Mouse (Mus musculus) hindbrain, embryonic 12.5 days (tissue): ENCODE measurements around the gene Maml3. TPM values are rescaled to one million over a fixed set of nuclear protein-coding genes. Genes with fewer than 3 reads are reported as not detected.

Experiments used
- ATAC-seq: fragments of 200-750 bp; cut with Nextera tagmentation; 2 replicates; pipeline ENCODE4 v1.8.0; 2017; ENCODE audit warnings: moderate TSS enrichment; ENCODE audit not compliant: low FRiP score
- H3K27ac ChIP-seq: fragments of 300-500 bp; sonication (generic); 2 replicates; pipeline ENCODE4 v1.5.1; 2016; ENCODE audit warnings: mild to moderate bottlenecking
- H3K27me3 ChIP-seq: fragments of 300-500 bp; sonication (generic); 2 replicates; pipeline ENCODE4 v1.6.1; 2016; ENCODE audit warnings: mild to moderate bottlenecking
- H3K36me3 ChIP-seq: fragments of 300-500 bp; sonication (generic); 2 replicates; pipeline ENCODE4 v1.6.1; 2016; ENCODE audit warnings: mild to moderate bottlenecking
- H3K4me1 ChIP-seq: fragments of 300-500 bp; sonication (generic); 2 replicates; pipeline ENCODE4 v1.6.1; 2016
- H3K4me2 ChIP-seq: fragments of 300-500 bp; sonication (generic); replicated peaks from 2 replicates; pipeline ENCODE4 v1.6.1; 2016; ENCODE audit warnings: mild to moderate bottlenecking
- H3K4me3 ChIP-seq: fragments of 300-500 bp; sonication (generic); 2 replicates; pipeline ENCODE4 v1.5.1; 2016; ENCODE audit warnings: mild to moderate bottlenecking
- H3K9ac ChIP-seq: fragments of 300-500 bp; sonication (generic); 2 replicates; pipeline ENCODE4 v1.6.1; 2016; ENCODE audit warnings: mild to moderate bottlenecking, moderate library complexity
- H3K9me3 ChIP-seq: fragments of 300-500 bp; sonication (generic); replicated peaks from 2 replicates; pipeline ENCODE4 v1.6.1; 2016; ENCODE audit warnings: mild to moderate bottlenecking
- WGBS: fragments of 180-500 bp; shearing (Covaris S2); methylation state at CpG from one replicate; pipeline ENCODE4 v1.1.7; 2016; 5-methylcytosine and 5-hydroxymethylcytosine counted together
- polyA plus RNA-seq: library from polyadenylated mRNA; unstranded; fragments of >200 nt; fragmentation: Nextera tagmentation; extraction: Ambion mirVana; gene quantifications from 2 replicates; pipeline ENCODE4 v1.2.1, GENCODE M21; 2016

Maml3 gene
- polyA plus RNA-seq, 1 experiment from 2014 or later, result 8.3 TPM

GRCm38 (mm10) chr3:51841598-51841997 lies 263.3 kb downstream of the Maml3 start:
- WGBS, result 57% methylated on average over 12 of the region's 12 CpGs
- ATAC-seq, result peak; percentile 29; the same call in 1 of the 2 replicates
- Histone ChIP-seq H3K9me3 (no peaks in the 10 kb centered on the region), H3K27me3 (no peaks in the 10 kb centered on the region), H3K9ac (no peak overlapping the region), H3K4me1 (peaks cover 11% of the 10 kb centered on the region), H3K4me3 (no peak overlapping the region), H3K27ac (peak overlapping the region; percentile 17; the same call in 1 of the 2 replicates), H3K4me2 (no peak overlapping the region), H3K36me3 (no peaks in the 10 kb centered on the region)

- Histone ChIP-seq H3K9ac (no peak overlapping the region), H3K36me3 (no peaks in the 10 kb centered on the region), H3K27ac (peak overlapping the region; percentile 17; the same call in 1 of the 2 replicates), H3K4me1 (peaks cover 11% of the 10 kb centered on the region), H3K4me2 (no peak overlapping the region), H3K9me3 (no peaks in the 10 kb centered on the region), H3K27me3 (no peaks in the 10 kb centered on the region), H3K4me3 (no peak overlapping the region)
- 71% methylated on average over 6 of the region's 6 CpGs for WGBS
- peak; percentile 69 for ATAC-seq
Measured at GRCm38 (mm10) chr3:51841177-51841576, 263.7 kb downstream of the Maml3 start.

- H3K27ac ChIP-seq, result no peak overlapping the region
- no peak overlapping the region for H3K9ac ChIP-seq
- H3K4me2 ChIP-seq, result no peak overlapping the region
- no peak for ATAC-seq
- H3K4me1 ChIP-seq, result peaks cover 11% of the 10 kb centered on the region
- H3K9me3 ChIP-seq, result no peaks in the 10 kb centered on the region
- WGBS, result 84% methylated on average over 13 of the region's 13 CpGs
- H3K27me3 ChIP-seq, result no peaks in the 10 kb centered on the region
- no peak overlapping the region for H3K4me3 ChIP-seq
- H3K36me3 ChIP-seq, result no peaks in the 10 kb centered on the region
Measured at GRCm38 (mm10) chr3:51840095-51840805, 264.6 kb downstream of the Maml3 start.

- no peak overlapping the region for H3K4me3 ChIP-seq
- ATAC-seq, result no peak
- no peak overlapping the region for H3K9ac ChIP-seq
- H3K27me3 ChIP-seq, result no peaks in the 10 kb centered on the region
- WGBS, result 83% methylated on average over 5 of the region's 5 CpGs
- peaks cover 11% of the 10 kb centered on the region for H3K4me1 ChIP-seq
- H3K36me3 ChIP-seq, result no peaks in the 10 kb centered on the region
- no peaks in the 10 kb centered on the region for H3K9me3 ChIP-seq
- no peak overlapping the region for H3K27ac ChIP-seq
- H3K4me2 ChIP-seq, result no peak overlapping the region
Measured at GRCm38 (mm10) chr3:51839353-51839715, 265.5 kb downstream of the Maml3 start.

GRCm38 (mm10) chr3:51838696-51839352 lies 266.1 kb downstream of the Maml3 start:
- H3K27ac ChIP-seq, result no peak overlapping the region
- no peaks in the 10 kb centered on the region for H3K27me3 ChIP-seq
- no peak overlapping the region for H3K9ac ChIP-seq
- H3K9me3 ChIP-seq, result no peaks in the 10 kb centered on the region
- no peak for ATAC-seq
- peaks cover 11% of the 10 kb centered on the region for H3K4me1 ChIP-seq
- H3K36me3 ChIP-seq, result no peaks in the 10 kb centered on the region
- WGBS, result 77% methylated on average over 5 of the region's 5 CpGs
- H3K4me3 ChIP-seq, result no peak overlapping the region
- no peak overlapping the region for H3K4me2 ChIP-seq

- Histone ChIP-seq H3K4me3 (no peak overlapping the region), H3K4me1 (peaks cover 3% of the 10 kb centered on the region; the same call in 1 of the 2 replicates), H3K9ac (no peak overlapping the region), H3K9me3 (no peaks in the 10 kb centered on the region), H3K27me3 (no peaks in the 10 kb centered on the region), H3K4me2 (no peak overlapping the region), H3K36me3 (no peaks in the 10 kb centered on the region), H3K27ac (peak overlapping the region; percentile 58)
- peak; percentile 46; the same call in 1 of the 2 replicates for ATAC-seq
- 65% methylated on average over 15 of the region's 15 CpGs for WGBS
Measured at GRCm38 (mm10) chr3:51832985-51833384, 271.9 kb downstream of the Maml3 start.

- WGBS, result 88% methylated on average over 9 of the region's 9 CpGs
- Histone ChIP-seq H3K4me2 (no peak overlapping the region), H3K27ac (no peak overlapping the region), H3K27me3 (no peaks in the 10 kb centered on the region), H3K4me3 (no peak overlapping the region), H3K4me1 (peaks cover 3% of the 10 kb centered on the region; the same call in 1 of the 2 replicates), H3K9me3 (no peaks in the 10 kb centered on the region), H3K36me3 (no peaks in the 10 kb centered on the region), H3K9ac (no peak overlapping the region)
- ATAC-seq, result no peak
Measured at GRCm38 (mm10) chr3:51830821-51831429, 274.0 kb downstream of the Maml3 start.

- H3K4me3 ChIP-seq, result no peak overlapping the region
- no peaks in the 10 kb centered on the region for H3K9me3 ChIP-seq
- no peaks in the 10 kb centered on the region for H3K4me1 ChIP-seq
- H3K27me3 ChIP-seq, result no peaks in the 10 kb centered on the region
- no peak overlapping the region for H3K27ac ChIP-seq
- no peaks in the 10 kb centered on the region for H3K36me3 ChIP-seq
- no peak for ATAC-seq
- H3K4me2 ChIP-seq, result no peak overlapping the region
- no peak overlapping the region for H3K9ac ChIP-seq
- 73% methylated on average over 10 of the region's 10 CpGs for WGBS
Measured at GRCm38 (mm10) chr3:51825530-51825929, 279.3 kb downstream of the Maml3 start.

GRCm38 (mm10) chr3:51824506-51824905 lies 280.4 kb downstream of the Maml3 start:
- no peaks in the 10 kb centered on the region for H3K27me3 ChIP-seq
- no peaks in the 10 kb centered on the region for H3K36me3 ChIP-seq
- H3K27ac ChIP-seq, result no peak overlapping the region
- no peaks in the 10 kb centered on the region for H3K9me3 ChIP-seq
- WGBS, result 88% methylated on average over 9 of the region's 9 CpGs
- H3K4me2 ChIP-seq, result no peak overlapping the region
- no peaks in the 10 kb centered on the region for H3K4me1 ChIP-seq
- ATAC-seq, result no peak
- H3K4me3 ChIP-seq, result no peak overlapping the region
- H3K9ac ChIP-seq, result no peak overlapping the region

- H3K9ac ChIP-seq, result no peak overlapping the region
- H3K27me3 ChIP-seq, result no peaks in the 10 kb centered on the region
- H3K4me3 ChIP-seq, result no peak overlapping the region
- H3K4me2 ChIP-seq, result no peak overlapping the region
- H3K27ac ChIP-seq, result no peak overlapping the region
- ATAC-seq, result no peak
- WGBS, result 75% methylated on average over 10 of the region's 10 CpGs
- no peaks in the 10 kb centered on the region for H3K36me3 ChIP-seq
- H3K4me1 ChIP-seq, result peaks cover 25% of the 10 kb centered on the region
- no peaks in the 10 kb centered on the region for H3K9me3 ChIP-seq
Measured at GRCm38 (mm10) chr3:51821551-51821950, 283.3 kb downstream of the Maml3 start.

- Histone ChIP-seq H3K27ac (peak overlapping the region; percentile 82), H3K4me1 (peaks cover 25% of the 10 kb centered on the region)
- ATAC-seq, result peak; percentile 52; the same call in 1 of the 2 replicates
Measured at GRCm38 (mm10) chr3:51819109-51819508, 285.8 kb downstream of the Maml3 start.

GRCm38 (mm10) chr3:51817919-51818318 lies 287.0 kb downstream of the Maml3 start:
- 37% methylated on average over 15 of the region's 15 CpGs for WGBS
- H3K27ac ChIP-seq, result peak overlapping the region; percentile 14
- 0 out of 2 replicates have a peak overlapping the region, but pooled peaks have one; percentile 38 for H3K9ac ChIP-seq

More at GRCm38 (mm10) chr3:51819109-51819508, 285.8 kb downstream of the Maml3 start:
- 54% methylated on average over 7 of the region's 7 CpGs for WGBS
- Histone ChIP-seq H3K9me3 (no peaks in the 10 kb centered on the region), H3K27me3 (no peaks in the 10 kb centered on the region), H3K9ac (no peak overlapping the region), H3K4me3 (no peak overlapping the region), H3K4me2 (0 out of 2 replicates have a peak overlapping the region, but pooled peaks have one; percentile 13), H3K36me3 (no peaks in the 10 kb centered on the region)

More at GRCm38 (mm10) chr3:51817919-51818318, 287.0 kb downstream of the Maml3 start:
- Histone ChIP-seq H3K27me3 (no peaks in the 10 kb centered on the region), H3K9me3 (no peaks in the 10 kb centered on the region), H3K4me3 (no peak overlapping the region), H3K36me3 (no peaks in the 10 kb centered on the region), H3K4me1 (peaks cover 25% of the 10 kb centered on the region), H3K4me2 (no peak overlapping the region; the same call in 1 of the 2 replicates)
- ATAC-seq, result no peak
